Mouse (Mus musculus): ENCODE data around the gene Mrgprh. TPM values are rescaled to one million over a fixed set of nuclear protein-coding genes. Genes with fewer than 3 reads are reported as not detected.

Mrgprh gene
- 0.02 TPM in 1 of 2 replicates, not detected in the other for polyA plus RNA-seq (2012; rRNA removed)

DNA sequence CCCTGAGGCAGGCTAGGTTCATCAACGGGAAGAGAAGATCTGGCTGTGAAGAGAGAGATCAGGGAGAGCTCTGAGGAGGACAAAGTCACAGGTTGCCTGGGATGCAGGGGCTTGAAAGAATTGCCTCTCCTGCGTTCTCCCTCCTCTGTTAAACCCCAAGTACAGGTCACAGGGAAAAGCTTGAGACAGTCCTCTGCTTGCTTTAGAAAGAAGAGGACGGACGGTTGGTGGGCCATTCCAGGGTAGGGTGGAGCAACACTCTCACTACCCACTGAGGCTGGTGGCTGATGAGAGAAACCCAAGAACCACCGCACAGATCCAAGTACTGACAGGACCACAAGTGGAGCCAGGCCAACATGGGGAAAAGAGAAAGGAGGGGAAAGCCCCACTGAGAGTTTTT is at the start of gene Mrgprh:
Gene Mrgprh (plus strand): TSS at position 301 of the 400 bp plus-strand sequence.

DNA sequence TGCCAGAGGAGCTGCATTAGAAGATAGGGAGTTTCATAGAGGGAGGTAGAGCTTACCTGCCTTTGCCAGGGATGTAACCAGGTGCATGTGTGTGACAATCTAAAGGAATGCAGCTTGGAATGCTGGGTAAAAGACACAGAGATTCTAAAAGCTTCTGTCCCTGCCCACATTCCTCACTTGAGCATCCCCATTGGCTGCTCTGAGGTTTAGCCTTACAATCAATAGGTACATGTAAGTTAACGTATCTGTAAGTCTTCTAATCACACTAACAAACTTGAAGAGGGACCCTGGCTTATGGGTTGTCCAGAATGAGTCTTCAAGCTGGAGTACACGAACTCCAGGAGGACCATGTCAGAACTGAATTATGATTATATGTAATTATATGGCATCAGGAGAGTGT is 7.8 kb upstream of the Mrgprh start, which contains the start of gene Mas1:
Gene Mas1 (minus strand): TSS at position 101 of the 400 bp plus-strand sequence.

DNA sequence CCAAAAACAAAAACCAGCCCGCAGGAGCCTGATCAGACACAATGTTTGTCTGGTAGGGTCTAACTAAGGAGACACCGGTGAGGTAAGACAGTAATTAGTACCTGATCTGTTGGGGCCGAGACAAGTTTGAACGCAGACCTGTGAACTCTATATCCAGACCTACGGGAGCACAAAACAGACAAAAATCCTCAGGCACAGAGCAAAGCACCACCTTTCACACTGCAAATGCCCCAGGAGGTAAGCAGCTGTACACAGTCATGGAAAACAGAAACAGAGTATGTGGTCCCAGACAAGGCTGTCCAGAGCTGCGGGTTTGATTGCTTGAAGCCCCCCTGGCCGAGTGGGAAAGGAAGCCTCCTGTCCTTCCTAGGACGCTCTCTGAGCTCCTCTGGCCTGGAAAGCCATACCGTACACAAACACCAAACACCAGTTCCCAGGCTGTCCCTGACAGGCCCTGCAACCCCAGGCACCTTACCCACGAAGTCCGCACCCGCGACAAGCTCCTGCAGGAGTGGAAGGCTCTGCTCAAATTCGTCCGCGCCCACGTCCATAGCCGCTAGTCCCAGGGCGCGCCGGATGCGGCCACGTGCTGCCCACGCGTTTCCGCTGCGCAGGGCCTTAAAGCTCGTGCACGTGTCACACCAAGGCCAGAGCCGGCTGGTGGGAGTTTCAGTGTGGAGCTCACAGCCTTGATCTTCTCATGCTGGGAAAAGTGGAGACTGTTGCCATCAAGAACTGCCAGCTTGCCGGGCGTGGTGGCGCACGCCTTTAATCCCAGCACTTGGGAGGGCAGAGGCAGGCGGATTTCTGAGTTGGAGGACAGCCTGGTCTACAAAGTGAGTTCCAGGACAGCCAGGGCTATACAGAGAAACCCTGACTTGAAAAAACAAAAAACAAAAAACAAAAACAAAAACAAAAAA is 33.8 kb downstream of the Mrgprh start, which contains the start of gene Pnldc1:
Gene Pnldc1 (minus strand): TSS at position 870 of the 920 bp plus-strand sequence.

DNA sequence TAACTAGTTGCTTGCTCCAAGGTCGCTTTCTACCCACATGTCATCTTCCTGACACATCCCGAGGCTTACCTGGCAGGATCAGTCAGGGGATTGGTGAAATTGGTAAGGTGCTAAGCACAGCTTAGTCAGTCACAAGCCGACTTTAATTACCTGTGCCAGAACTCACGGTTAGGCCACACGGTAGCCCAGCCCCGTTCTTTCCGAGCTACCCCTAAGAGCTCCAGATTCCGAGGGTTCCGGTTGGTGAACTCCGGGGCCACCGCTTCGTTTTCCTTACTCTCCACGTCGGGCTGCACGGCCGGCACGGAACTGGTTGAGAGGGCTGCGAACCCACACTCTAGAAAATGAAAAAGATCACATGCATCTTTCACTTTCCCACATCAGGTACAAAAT is 39.6 kb downstream of the Mrgprh start, which contains the start of gene Tcp1:
Gene Tcp1 (plus strand): TSS at position 214 of the 393 bp plus-strand sequence.

DNA sequence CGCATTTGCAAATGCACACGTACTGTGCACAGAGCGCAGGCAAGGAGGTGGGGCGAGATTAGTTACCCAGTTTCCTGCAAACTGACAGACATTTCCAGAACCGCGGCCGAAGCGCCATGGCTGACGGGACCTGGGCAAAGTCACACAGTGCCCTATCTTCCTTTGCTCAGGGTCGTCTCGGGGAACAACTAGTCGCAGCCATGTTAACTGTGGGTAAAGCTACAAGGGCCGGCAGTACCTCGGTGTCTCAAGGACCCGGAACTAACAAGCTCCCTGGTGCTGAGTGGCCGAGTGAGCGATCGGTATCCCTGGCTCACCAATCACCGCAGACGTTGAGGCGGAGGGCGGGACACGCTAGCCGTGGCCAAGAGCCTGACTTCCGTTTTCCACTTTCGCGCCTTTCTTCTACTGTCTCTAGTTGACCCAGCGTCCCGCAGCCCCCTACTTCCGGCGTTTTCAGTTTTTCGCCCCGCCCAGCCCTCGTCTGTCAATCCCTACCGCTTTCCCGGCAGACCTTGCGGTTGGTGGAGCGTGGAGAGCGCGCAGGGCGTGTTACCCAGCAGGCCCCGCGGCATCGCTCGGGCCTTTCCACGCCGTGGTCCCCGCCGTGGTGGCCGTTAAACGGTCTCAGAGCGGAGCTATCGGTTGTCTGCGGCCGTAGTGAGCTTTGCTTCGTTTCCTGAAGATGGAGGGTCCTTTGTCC is 40.2 kb downstream of the Mrgprh start, which contains the start of gene Mrpl18:
Gene Mrpl18 (minus strand): TSS at position 465 of the 703 bp plus-strand sequence.

Other genes starting within 250 kb of the Mrgprh start
- gene Slc22a1, start 200.2 kb upstream of the Mrgprh start, polyA plus RNA-seq (2012; rRNA removed): 0.32 and 1.2 TPM in 2 replicates
- 11.6 and 14.6 TPM in 2 replicates for gene Igf2r, start 106.4 kb upstream of the Mrgprh start, polyA plus RNA-seq (2012; rRNA removed)
- gene Mas1, start 7.9 kb upstream of the Mrgprh start, polyA plus RNA-seq (2012; rRNA removed): 0.27 and 0.38 TPM in 2 replicates
- gene Pnldc1, start 34.2 kb downstream of the Mrgprh start, polyA plus RNA-seq (2012; rRNA removed): 0.46 and 0.55 TPM in 2 replicates
- gene Tcp1, start 39.7 kb downstream of the Mrgprh start, polyA plus RNA-seq (2012; rRNA removed): 70.9 and 77.0 TPM in 2 replicates
- gene Mrpl18, start 40.3 kb downstream of the Mrgprh start, polyA plus RNA-seq (2012; rRNA removed): 34.3 and 39.2 TPM in 2 replicates
- gene Acat3, start 64.6 kb downstream of the Mrgprh start, polyA plus RNA-seq (2012; rRNA removed): 19.5 and 24.5 TPM in 2 replicates
- 42.8 and 51.3 TPM in 2 replicates for gene Acat2, start 84.7 kb downstream of the Mrgprh start, polyA plus RNA-seq (2012; rRNA removed)
- 20.2 and 22.4 TPM in 2 replicates for gene Wtap, start 118.1 kb downstream of the Mrgprh start, polyA plus RNA-seq (2012; rRNA removed)
- 153 and 171 TPM in 2 replicates for gene Sod2, start 130.8 kb downstream of the Mrgprh start, polyA plus RNA-seq (2012; rRNA removed)
- 0.03 TPM in 1 of 2 replicates, not detected in the other for gene Gpr31b, start 176.3 kb downstream of the Mrgprh start, polyA plus RNA-seq (2012; rRNA removed)
- gene Tcp10b, start 185.1 kb downstream of the Mrgprh start, polyA plus RNA-seq (2012; rRNA removed): 0.04 and 0.06 TPM in 2 replicates